Mouse (Mus musculus): Measurements from ENCODE around the gene Nradd. TPM values are rescaled to one million over a fixed set of nuclear protein-coding genes. Genes with fewer than 3 reads are reported as not detected.

The Nradd gene
- polyA plus RNA-seq (2015; fragmentation: Nextera tagmentation; extraction: Ambion mirVana): 30.1 and 35.4 TPM in 2 replicates

GRCm38 (mm10) chr9:110624361-110625166, at the start of gene Nradd:
Gene Nradd (minus strand): TSS chr9:110624452.
- Histone ChIP-seq H3K4me1 (peaks cover 26% of the 10 kb centered on the region), H3K9me3 (no peaks in the 10 kb centered on the region), H3K4me3 (peak within 1 kb of the TSS; percentile 47), H3K27me3 (replicated peaks) (no peaks in the 10 kb centered on the region), H3K9ac (peak within 1 kb of the TSS; percentile 56), H3K4me2 (peak within 1 kb of the TSS; percentile 93), H3K27ac (peak within 1 kb of the TSS; percentile 82), H3K36me3 (replicated peaks) (no peaks in the 10 kb centered on the region)
- peak; percentile 96 for ATAC-seq (replicated peaks)
- WGBS: under 1% methylated on average over 41 of the region's 41 CpGs

- peaks cover 6% of the 10 kb centered on the region; the same call in 1 of the 2 replicates for H3K4me1 ChIP-seq
- 52% methylated on average over 10 of the region's 10 CpGs for WGBS
- no peaks in the 10 kb centered on the region for H3K27me3 ChIP-seq (replicated peaks)
- H3K9me3 ChIP-seq: no peaks in the 10 kb centered on the region
- ATAC-seq (replicated peaks): no peak
- H3K27ac ChIP-seq: no peak overlapping the region
- no peak overlapping the region for H3K4me3 ChIP-seq
- no peak overlapping the region for H3K9ac ChIP-seq
- no peaks in the 10 kb centered on the region for H3K36me3 ChIP-seq (replicated peaks)
- no peak overlapping the region for H3K4me2 ChIP-seq
Observed at GRCm38 (mm10) chr9:110673107-110673752, 49.0 kb upstream of the Nradd start.

- no peaks in the 10 kb centered on the region for H3K9me3 ChIP-seq
- H3K9ac ChIP-seq: no peak overlapping the region
- no peak overlapping the region for H3K27ac ChIP-seq
- H3K27me3 ChIP-seq (replicated peaks): no peaks in the 10 kb centered on the region
- H3K4me2 ChIP-seq: no peak overlapping the region
- H3K4me3 ChIP-seq: no peak overlapping the region
- peaks cover 6% of the 10 kb centered on the region; the same call in 1 of the 2 replicates for H3K4me1 ChIP-seq
- ATAC-seq (replicated peaks): peak; percentile 54; the same call in 1 of the 2 replicates
- 64% methylated on average over 7 of the region's 7 CpGs for WGBS
- no peaks in the 10 kb centered on the region for H3K36me3 ChIP-seq (replicated peaks)
Observed at GRCm38 (mm10) chr9:110672462-110673106, 48.3 kb upstream of the Nradd start.

- H3K4me1 ChIP-seq: peaks cover 16% of the 10 kb centered on the region; the same call in 1 of the 2 replicates
- no peaks in the 10 kb centered on the region for H3K27me3 ChIP-seq (replicated peaks)
- H3K36me3 ChIP-seq (replicated peaks): no peaks in the 10 kb centered on the region
- no peaks in the 10 kb centered on the region for H3K9me3 ChIP-seq
- H3K9ac ChIP-seq: no peak overlapping the region
- H3K4me3 ChIP-seq: no peak overlapping the region
- no peak overlapping the region for H3K4me2 ChIP-seq
- ATAC-seq (replicated peaks): no peak
- WGBS: 93% methylated on average over 5 of the region's 5 CpGs
- no peak overlapping the region for H3K27ac ChIP-seq
Observed at GRCm38 (mm10) chr9:110669785-110670184, 45.5 kb upstream of the Nradd start.

- no peak overlapping the region for H3K27ac ChIP-seq
- 94% methylated on average over 6 of the region's 6 CpGs for WGBS
- no peaks in the 10 kb centered on the region for H3K9me3 ChIP-seq
- no peak for ATAC-seq (replicated peaks)
- no peak overlapping the region for H3K4me2 ChIP-seq
- H3K4me3 ChIP-seq: no peak overlapping the region
- peaks cover 19% of the 10 kb centered on the region; the same call in 1 of the 2 replicates for H3K4me1 ChIP-seq
- H3K9ac ChIP-seq: no peak overlapping the region
- no peaks in the 10 kb centered on the region for H3K36me3 ChIP-seq (replicated peaks)
- H3K27me3 ChIP-seq (replicated peaks): no peaks in the 10 kb centered on the region
Observed at GRCm38 (mm10) chr9:110668601-110669293, 44.5 kb upstream of the Nradd start.

GRCm38 (mm10) chr9:110667219-110667836, 43.1 kb upstream of the Nradd start:
- 79% methylated on average over 4 of the region's 4 CpGs for WGBS
- Histone ChIP-seq H3K27ac (no peak overlapping the region), H3K36me3 (replicated peaks) (no peaks in the 10 kb centered on the region), H3K4me3 (no peak overlapping the region), H3K4me1 (peaks cover 12% of the 10 kb centered on the region; the same call in 1 of the 2 replicates), H3K27me3 (replicated peaks) (no peaks in the 10 kb centered on the region), H3K9ac (no peak overlapping the region), H3K9me3 (no peaks in the 10 kb centered on the region), H3K4me2 (no peak overlapping the region)
- ATAC-seq (replicated peaks): no peak

- H3K9ac ChIP-seq: no peak overlapping the region
- peaks cover 12% of the 10 kb centered on the region; the same call in 1 of the 2 replicates for H3K4me1 ChIP-seq
- no peaks in the 10 kb centered on the region for H3K36me3 ChIP-seq (replicated peaks)
- no peak overlapping the region for H3K27ac ChIP-seq
- 38% methylated on average over 8 of the region's 8 CpGs for WGBS
- H3K4me3 ChIP-seq: no peak overlapping the region
- no peaks in the 10 kb centered on the region for H3K27me3 ChIP-seq (replicated peaks)
- no peak overlapping the region for H3K4me2 ChIP-seq
- H3K9me3 ChIP-seq: no peaks in the 10 kb centered on the region
- ATAC-seq (replicated peaks): no peak
Observed at GRCm38 (mm10) chr9:110666374-110666773, 42.1 kb upstream of the Nradd start.

GRCm38 (mm10) chr9:110665912-110666311, 41.7 kb upstream of the Nradd start:
- 0 out of 2 replicates have a peak overlapping the region, but pooled peaks have one; percentile 23 for H3K27ac ChIP-seq
- no peaks in the 10 kb centered on the region for H3K36me3 ChIP-seq (replicated peaks)
- 27% methylated on average over 4 of the region's 4 CpGs for WGBS
- no peak overlapping the region for H3K4me2 ChIP-seq
- no peaks in the 10 kb centered on the region for H3K9me3 ChIP-seq
- no peak for ATAC-seq (replicated peaks)
- H3K9ac ChIP-seq: no peak overlapping the region
- H3K4me3 ChIP-seq: no peak overlapping the region
- no peaks in the 10 kb centered on the region for H3K27me3 ChIP-seq (replicated peaks)
- H3K4me1 ChIP-seq: peaks cover 12% of the 10 kb centered on the region; the same call in 1 of the 2 replicates

- Histone ChIP-seq H3K27ac (no peak overlapping the region), H3K4me3 (no peak overlapping the region), H3K36me3 (replicated peaks) (no peaks in the 10 kb centered on the region), H3K9me3 (no peaks in the 10 kb centered on the region), H3K27me3 (replicated peaks) (no peaks in the 10 kb centered on the region), H3K4me2 (no peak overlapping the region), H3K9ac (no peak overlapping the region), H3K4me1 (peaks cover 19% of the 10 kb centered on the region)
- 92% methylated on average over 1 of the region's 1 CpGs for WGBS
- ATAC-seq (replicated peaks): no peak
Observed at GRCm38 (mm10) chr9:110662844-110663243, 38.6 kb upstream of the Nradd start.

GRCm38 (mm10) chr9:110660856-110661612, 36.8 kb upstream of the Nradd start:
- Histone ChIP-seq H3K27me3 (replicated peaks) (no peaks in the 10 kb centered on the region), H3K4me1 (peaks cover 21% of the 10 kb centered on the region), H3K27ac (no peak overlapping the region), H3K36me3 (replicated peaks) (no peaks in the 10 kb centered on the region), H3K4me3 (no peak overlapping the region), H3K9ac (no peak overlapping the region), H3K4me2 (no peak overlapping the region), H3K9me3 (no peaks in the 10 kb centered on the region)
- 92% methylated on average over 7 of the region's 7 CpGs for WGBS
- ATAC-seq (replicated peaks): no peak

GRCm38 (mm10) chr9:110660208-110660607, 36.0 kb upstream of the Nradd start:
- ATAC-seq (replicated peaks): no peak
- Histone ChIP-seq H3K27ac (no peak overlapping the region), H3K4me1 (peaks cover 26% of the 10 kb centered on the region), H3K4me2 (no peak overlapping the region), H3K9me3 (no peaks in the 10 kb centered on the region), H3K9ac (no peak overlapping the region), H3K27me3 (replicated peaks) (no peaks in the 10 kb centered on the region), H3K36me3 (replicated peaks) (no peaks in the 10 kb centered on the region), H3K4me3 (no peak overlapping the region)
- 84% methylated on average over 2 of the region's 2 CpGs for WGBS
